Comparison of ENCODE assay signal across 21 mouse cellular contexts in genomic region chr7:34595307-34595565, GRCm38 (mm10).
A peak's percentile ranks its signal among the peaks of the same experiment; 100 is the strongest.
DNase-seq lines count a peak whose midpoint lies in the region; ATAC-seq lines count a peak whose summit lies in the region.
"Had no signal": no experiment of that assay in that cellular context is flagged by ENCODE, and none has a peak within 500 bp of the region (broad histone marks: within the 10 kb centered on the region; RNA-seq: fewer than 3 reads in every experiment).

No protein-coding gene starts in this region.

- intact Hi-C loops in left cerebral cortex, postnatal 25 days (cut with DNase I), result no loop called here

- ATAC-seq in hindbrain, embryonic 14.5 days (ENCODE audit: low FRiP score), result no peak
- no peak for ATAC-seq in midbrain, embryonic 16.5 days
- ATAC-seq in limb, embryonic 12.5 days (ENCODE audit: insufficient number of reproducible peaks, insufficient read depth, low FRiP score, low TSS enrichment, low read depth), result no peak
- no peak for ATAC-seq in neural tube, embryonic 13.5 days (ENCODE audit: low read depth)
- ATAC-seq: inflammation-experienced regulatory T-cells, adult 6 months had no signal

- peak overlapping the region; percentile 87 for H3K27ac ChIP-seq in hindbrain, embryonic 10.5 days
- H3K27ac ChIP-seq in hindbrain, embryonic 14.5 days, result no peak overlapping the region
- H3K27ac ChIP-seq in midbrain, embryonic 10.5 days (replicated peaks), result peak overlapping the region; percentile 79; the same call in 1 of the 2 replicates
- H3K27ac ChIP-seq in midbrain, embryonic 16.5 days (ENCODE audit: low read length), result no peak overlapping the region
- peak overlapping the region; percentile 76 for H3K27ac ChIP-seq in limb, embryonic 12.5 days
- H3K27ac ChIP-seq in neural tube, embryonic 13.5 days (replicated peaks), result peak overlapping the region; percentile 52
- H3K27ac ChIP-seq: left cerebral cortex, adult 2 months; stomach, postnatal 0 days had no signal

- no peak overlapping the region for H3K4me2 ChIP-seq in hindbrain, embryonic 14.5 days (replicated peaks)
- H3K4me2 ChIP-seq in midbrain, embryonic 16.5 days (ENCODE audit: low read length), result no peak overlapping the region
- H3K4me2 ChIP-seq in limb, embryonic 12.5 days, result no peak overlapping the region
- H3K4me2 ChIP-seq in neural tube, embryonic 13.5 days, result no peak overlapping the region
- H3K4me2 ChIP-seq: liver, embryonic 11.5 days had no signal

- no peak for DNase-seq in hindbrain, embryonic 10.5 days (ENCODE audit: low spot score)
- DNase-seq in hindbrain, embryonic 14.5 days (ENCODE audit: low spot score), result no peak
- no peak for DNase-seq in midbrain, embryonic 10.5 days (ENCODE audit: low spot score)
- DNase-seq in left cerebral cortex, adult 11 months (ENCODE audit: low spot score), result no peak
- no peak for DNase-seq in left cerebral cortex, postnatal 25 days (ENCODE audit: low spot score in 2 of 2)
- DNase-seq: adrenal gland, postnatal 14 days; cerebellum, adult 9-11 months; gastrocnemius, adult 2 months; heart, adult 18-20 months; lung, embryonic 14.5 days; right cerebral cortex, postnatal 14 days; thymus, postnatal 14 days had no signal

- no peaks in the 10 kb centered on the region for H3K27me3 ChIP-seq in hindbrain, embryonic 10.5 days (ENCODE audit: insufficient read depth, poor library complexity, severe bottlenecking)
- no peaks in the 10 kb centered on the region for H3K27me3 ChIP-seq in hindbrain, embryonic 14.5 days (ENCODE audit: control insufficient read depth, insufficient read depth, low read length)
- H3K27me3 ChIP-seq in midbrain, embryonic 10.5 days (ENCODE audit: low read depth, poor library complexity, severe bottlenecking), result no peaks in the 10 kb centered on the region
- no peaks in the 10 kb centered on the region for H3K27me3 ChIP-seq in midbrain, embryonic 16.5 days (ENCODE audit: control insufficient read depth, insufficient read depth, low read depth, low read length)
- no peaks in the 10 kb centered on the region for H3K27me3 ChIP-seq in limb, embryonic 12.5 days
- H3K27me3 ChIP-seq in neural tube, embryonic 13.5 days, result no peaks in the 10 kb centered on the region

- no peak overlapping the region for H3K9ac ChIP-seq in hindbrain, embryonic 14.5 days
- no peak overlapping the region for H3K9ac ChIP-seq in midbrain, embryonic 16.5 days (ENCODE audit: low read depth, low read length)
- no peak overlapping the region for H3K9ac ChIP-seq in limb, embryonic 12.5 days (replicated peaks)
- H3K9ac ChIP-seq in neural tube, embryonic 13.5 days, result no peak overlapping the region

- no peaks in the 10 kb centered on the region for H3K36me3 ChIP-seq in hindbrain, embryonic 10.5 days
- no peaks in the 10 kb centered on the region for H3K36me3 ChIP-seq in hindbrain, embryonic 14.5 days (replicated peaks; ENCODE audit: control insufficient read depth, insufficient read depth)
- no peaks in the 10 kb centered on the region for H3K36me3 ChIP-seq in midbrain, embryonic 10.5 days
- H3K36me3 ChIP-seq in midbrain, embryonic 16.5 days (ENCODE audit: control insufficient read depth, insufficient read depth, low read length), result no peaks in the 10 kb centered on the region
- H3K36me3 ChIP-seq in limb, embryonic 12.5 days, result no peaks in the 10 kb centered on the region
- no peaks in the 10 kb centered on the region for H3K36me3 ChIP-seq in neural tube, embryonic 13.5 days
- H3K36me3 ChIP-seq: G1E had no signal

- no peak overlapping the region for H3K4me3 ChIP-seq in hindbrain, embryonic 10.5 days
- H3K4me3 ChIP-seq in hindbrain, embryonic 14.5 days (replicated peaks; ENCODE audit: low read length), result no peak overlapping the region
- no peak overlapping the region for H3K4me3 ChIP-seq in midbrain, embryonic 10.5 days
- H3K4me3 ChIP-seq in midbrain, embryonic 16.5 days (ENCODE audit: low read depth, low read length), result no peak overlapping the region
- H3K4me3 ChIP-seq in limb, embryonic 12.5 days (replicated peaks), result no peak overlapping the region
- H3K4me3 ChIP-seq in neural tube, embryonic 13.5 days, result no peak overlapping the region
- H3K4me3 ChIP-seq: myocyte had no signal

- 65% methylated on average over 4 of the region's 4 CpGs for WGBS in hindbrain, embryonic 10.5 days
- WGBS in hindbrain, embryonic 14.5 days, result 75% methylated on average over 4 of the region's 4 CpGs
- WGBS in midbrain, embryonic 10.5 days, result 84% methylated on average over 4 of the region's 4 CpGs
- WGBS in midbrain, embryonic 16.5 days, result 85% methylated on average over 4 of the region's 4 CpGs
- WGBS in limb, embryonic 12.5 days, result 43% methylated on average over 4 of the region's 4 CpGs
- 43% methylated on average over 4 of the region's 4 CpGs for WGBS in neural tube, embryonic 13.5 days

- no peaks in the 10 kb centered on the region for H3K9me3 ChIP-seq in hindbrain, embryonic 10.5 days
- H3K9me3 ChIP-seq in hindbrain, embryonic 14.5 days (ENCODE audit: control insufficient read depth, low read length), result no peaks in the 10 kb centered on the region
- 0 out of 2 replicates have a peak, but pooled peaks cover 3% of the 10 kb centered on the region for H3K9me3 ChIP-seq in midbrain, embryonic 10.5 days (replicated peaks)
- H3K9me3 ChIP-seq in midbrain, embryonic 16.5 days (replicated peaks; ENCODE audit: control insufficient read depth, low read length, poor library complexity, severe bottlenecking), result no peaks in the 10 kb centered on the region
- no peaks in the 10 kb centered on the region for H3K9me3 ChIP-seq in limb, embryonic 12.5 days
- H3K9me3 ChIP-seq in neural tube, embryonic 13.5 days, result no peaks in the 10 kb centered on the region

- peaks cover 42% of the 10 kb centered on the region for H3K4me1 ChIP-seq in hindbrain, embryonic 10.5 days (replicated peaks)
- H3K4me1 ChIP-seq in hindbrain, embryonic 14.5 days (replicated peaks; ENCODE audit: control insufficient read depth, insufficient read depth, low read length), result peaks cover 13% of the 10 kb centered on the region; the same call in 1 of the 2 replicates
- H3K4me1 ChIP-seq in midbrain, embryonic 10.5 days, result peaks cover 39% of the 10 kb centered on the region
- H3K4me1 ChIP-seq in midbrain, embryonic 16.5 days (ENCODE audit: control insufficient read depth, insufficient read depth, low read length), result peaks cover 19% of the 10 kb centered on the region
- H3K4me1 ChIP-seq in limb, embryonic 12.5 days (replicated peaks), result peaks cover 44% of the 10 kb centered on the region
- peaks cover 24% of the 10 kb centered on the region for H3K4me1 ChIP-seq in neural tube, embryonic 13.5 days (replicated peaks)

Comparison
In these comparisons a context has a peak if more than half of its experiments do, and no peak if none do; other contexts are left out.
1. H3K27ac ChIP-seq: peak in hindbrain, embryonic 10.5 days (single experiment), midbrain, embryonic 10.5 days (single experiment), limb, embryonic 12.5 days (single experiment) and neural tube, embryonic 13.5 days (single experiment); none in hindbrain, embryonic 14.5 days (single experiment) and midbrain, embryonic 16.5 days (single experiment).